Mouse (Mus musculus) gastrocnemius, adult 18-20 months (tissue): ENCODE measurements around the gene Gm3233. TPM values are rescaled to one million over a fixed set of nuclear protein-coding genes. Genes with fewer than 3 reads are reported as not detected.
"Not testable (repeated sequence)": the region's sequence is repeated elsewhere in the genome, so short reads cannot be mapped to it uniquely, and the experiment has no call there.

ENCODE experiments used
- DNase-seq: peaks from one replicate; pipeline ENCODE4 v3.0.0; 2021; ENCODE audit warnings: low spot score
- total RNA-seq, 2 experiments: library from RNA; stranded (reverse); gene quantifications; 2 replicates each; pipeline ENCODE4 v1.2.3; 2021

The Gm3233 gene
- total RNA-seq, 2 experiments from 2014 or later = not detected

- no peak for DNase-seq
Observed at GRCm38 (mm10) chr10:77729241-77729640, 30.2 kb downstream of the Gm3233 start.

DNA sequence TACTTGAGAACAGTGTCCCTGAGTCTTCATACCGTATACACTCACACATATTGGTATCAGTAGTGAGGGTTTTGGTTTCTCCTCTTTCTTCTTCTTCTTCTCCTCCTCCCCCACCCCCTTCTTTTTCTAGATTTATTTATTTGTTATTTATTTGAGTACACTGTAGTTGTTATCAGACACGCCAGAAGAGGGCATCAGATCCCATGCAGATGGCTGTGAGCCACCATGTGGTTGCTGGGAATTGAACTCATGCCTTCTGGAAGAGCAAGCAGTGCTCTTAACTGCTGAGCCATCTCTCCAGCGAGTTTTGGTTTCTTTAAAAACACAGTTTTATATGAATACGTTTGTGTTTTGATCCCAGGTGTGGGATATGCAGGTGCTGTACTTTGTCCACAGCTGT, 31.2 kb downstream of the Gm3233 start:
- DNase-seq = no peak

- no peak for DNase-seq
Observed at GRCm38 (mm10) chr10:77726186-77726585, 33.3 kb downstream of the Gm3233 start, which contains the start of gene Gm10100. TSS of gene Gm10100 (plus strand) at chr10:77726486.

- no peak for DNase-seq
Observed at GRCm38 (mm10) chr10:77724855-77725254, 34.6 kb downstream of the Gm3233 start.

DNA sequence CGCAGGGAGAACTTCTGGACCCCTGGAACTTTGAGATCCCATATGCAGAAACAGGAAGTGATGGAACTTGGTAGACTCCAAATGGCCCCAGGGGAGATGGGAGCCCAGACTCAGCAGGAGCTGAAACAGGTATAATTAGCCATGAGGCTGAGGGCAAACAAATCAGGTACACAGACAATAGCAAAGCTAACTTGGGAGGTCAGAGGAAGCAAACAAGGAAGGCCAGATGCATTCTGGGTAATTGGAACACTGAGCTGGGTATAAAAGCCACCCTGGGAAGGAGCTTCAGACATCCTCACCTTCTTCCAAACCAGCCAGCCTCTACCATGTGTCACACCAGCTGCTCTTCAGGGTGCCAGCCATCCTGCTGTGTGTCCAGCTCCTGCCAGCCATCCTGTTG, 39.2 kb downstream of the Gm3233 start, which contains the start of gene Krtap12-1:
Gene Krtap12-1 (plus strand): TSS at position 301 of the 400 bp plus-strand sequence.
- not testable (repeated sequence) for DNase-seq

- no peak for DNase-seq
Observed at GRCm38 (mm10) chr10:77715507-77715906, 44.0 kb downstream of the Gm3233 start, which contains the start of gene Gm10142. TSS of gene Gm10142 (plus strand) at chr10:77715807.

GRCm38 (mm10) chr10:77713734-77714133, 45.7 kb downstream of the Gm3233 start:
- DNase-seq = no peak

DNA sequence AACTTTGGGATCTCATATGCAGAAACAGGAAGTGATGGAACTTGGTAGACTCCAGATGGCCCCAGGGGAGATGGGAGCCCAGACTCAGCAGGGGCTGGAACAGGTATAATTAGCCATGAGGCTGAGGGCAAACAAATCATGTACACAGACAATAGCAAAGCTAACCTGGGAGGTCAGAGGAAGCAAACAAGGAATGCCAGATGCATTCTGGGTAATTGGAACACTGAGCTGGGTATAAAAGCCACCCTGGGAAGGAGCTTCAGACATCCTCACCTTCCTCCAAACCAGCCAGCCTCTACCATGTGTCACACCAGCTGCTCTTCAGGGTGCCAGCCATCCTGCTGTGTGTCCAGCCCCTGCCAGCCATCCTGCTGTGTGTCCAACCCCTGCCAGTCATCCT, 48.3 kb downstream of the Gm3233 start, which contains the start of gene Gm10024:
Gene Gm10024 (plus strand): TSS at position 301 of the 400 bp plus-strand sequence.
- not testable (repeated sequence) for DNase-seq

DNA sequence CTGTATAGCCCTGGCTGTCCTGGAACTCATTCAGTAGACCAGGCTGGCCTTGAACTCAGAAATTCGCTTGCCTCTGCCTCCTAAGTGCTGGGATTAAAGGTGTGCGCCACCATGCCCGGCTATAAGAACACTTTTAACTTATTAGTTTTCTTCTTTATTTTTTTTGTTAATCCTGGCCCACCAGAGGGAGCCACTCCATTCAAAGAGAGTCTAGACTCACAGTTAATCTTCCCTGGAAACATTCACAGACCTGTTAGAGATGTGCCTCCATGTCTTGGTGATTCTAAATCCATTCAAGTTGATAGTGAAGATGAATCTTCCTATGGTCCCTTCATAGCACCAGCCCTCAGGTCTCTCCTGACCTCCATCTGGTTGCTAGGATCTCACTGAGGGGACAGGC, 49.7 kb downstream of the Gm3233 start:
- DNase-seq = no peak

Other genes starting within 250 kb of the Gm3233 start
- gene Fam207a, start 243.9 kb downstream of the Gm3233 start, total RNA-seq = 1 to 10 TPM; 6.9 to 8.7 TPM
- 1 to 10 TPM; 1.4 to 1.7 TPM for gene Itgb2, start 229.4 kb downstream of the Gm3233 start, total RNA-seq
- 10 to 100 TPM; 23.0 to 33.6 TPM for gene Pttg1ip, start 178.0 kb downstream of the Gm3233 start, total RNA-seq
- gene Sumo3, start 153.6 kb downstream of the Gm3233 start, total RNA-seq = 10 to 100 TPM; 44.5 to 47.4 TPM
- gene Gm49325, start 153.5 kb downstream of the Gm3233 start, total RNA-seq = 10 to 100 TPM in 1 of 2 experiments, 1 to 10 TPM in 1; 8.6 to 11.4 TPM
- 100 to 1,000 TPM in 1 of 2 experiments, 10 to 100 TPM in 1; 96.1 to 101 TPM for gene Ube2g2, start 137.4 kb downstream of the Gm3233 start, total RNA-seq
- gene Tspear, start 73.1 kb downstream of the Gm3233 start, total RNA-seq = not detected
- not detected for gene Gm19402, start 68.9 kb downstream of the Gm3233 start, total RNA-seq
- not detected for gene Gm9508, start 62.4 kb downstream of the Gm3233 start, total RNA-seq
- not detected for gene Gm10272, start 53.1 kb downstream of the Gm3233 start, total RNA-seq
- not detected for gene Gm10024, start 48.2 kb downstream of the Gm3233 start, total RNA-seq
- gene Gm10142, start 43.9 kb downstream of the Gm3233 start, total RNA-seq = not detected
- gene Krtap12-1, start 39.1 kb downstream of the Gm3233 start, total RNA-seq = not detected
- gene Gm10100, start 33.2 kb downstream of the Gm3233 start, total RNA-seq = not detected
- gene Gm18596, start 17.0 kb downstream of the Gm3233 start, total RNA-seq = not detected
- gene Gm9736, start 8.3 kb downstream of the Gm3233 start, total RNA-seq = not detected
- not detected for gene Gm3238, start 11.6 kb upstream of the Gm3233 start, total RNA-seq
- gene Gm7138, start 17.3 kb upstream of the Gm3233 start, total RNA-seq = not detected
- gene Gm3250, start 22.9 kb upstream of the Gm3233 start, total RNA-seq = not detected
- not detected for gene Gm7137, start 28.5 kb upstream of the Gm3233 start, total RNA-seq
- gene Gm9639, start 35.4 kb upstream of the Gm3233 start, total RNA-seq = not detected
- not detected for gene Gm19668, start 39.5 kb upstream of the Gm3233 start, total RNA-seq
- not detected for gene Gm9507, start 52.2 kb upstream of the Gm3233 start, total RNA-seq
- gene Gm2696, start 55.0 kb upstream of the Gm3233 start, total RNA-seq = not detected
- not detected for gene Krtap10-4, start 67.4 kb upstream of the Gm3233 start, total RNA-seq
- gene Krtap10-10, start 76.3 kb upstream of the Gm3233 start, total RNA-seq = not detected
- gene Gm36176, start 87.1 kb upstream of the Gm3233 start, total RNA-seq = not detected
- gene Gm10318, start 93.2 kb upstream of the Gm3233 start, total RNA-seq = not detected
- not detected for gene Gm3285, start 102.3 kb upstream of the Gm3233 start, total RNA-seq
- under 1 TPM; 0.23 to 0.28 TPM for gene Lrrc3, start 142.9 kb upstream of the Gm3233 start, total RNA-seq
- gene Trpm2, start 210.9 kb upstream of the Gm3233 start, total RNA-seq = under 1 TPM; 0.07 to 0.26 TPM
- 1 to 10 TPM; 4.1 to 4.6 TPM for gene 1810043G02Rik, start 218.8 kb upstream of the Gm3233 start, total RNA-seq